Mouse (Mus musculus) forebrain, embryonic 15.5 days (tissue): ENCODE results near the gene Bud13. TPM values are rescaled to one million over a fixed set of nuclear protein-coding genes. Genes with fewer than 3 reads are reported as not detected.
"Not testable (repeated sequence)": the region's sequence is repeated elsewhere in the genome, so short reads cannot be mapped to it uniquely, and the experiment has no call there.

ENCODE experiments used
- ATAC-seq: fragments of 200-750 bp; cut with Nextera tagmentation; replicated peaks from 2 replicates; pipeline ENCODE4 v1.8.0; 2017; ENCODE audit warnings: mild to moderate bottlenecking, moderate TSS enrichment, moderate library complexity
- H3K27ac ChIP-seq: fragments of 300-500 bp; sonication (generic); replicated peaks from 2 replicates; pipeline ENCODE4 v1.5.1; 2015; ENCODE audit warnings: mild to moderate bottlenecking, inconsistent platforms
- H3K27me3 ChIP-seq: fragments of 300-500 bp; sonication (generic); 2 replicates; pipeline ENCODE4 v1.6.1; 2015; ENCODE audit warnings: inconsistent platforms
- H3K36me3 ChIP-seq: fragments of 300-500 bp; sonication (generic); 2 replicates; pipeline ENCODE4 v1.6.1; 2015; ENCODE audit warnings: mild to moderate bottlenecking, inconsistent platforms
- H3K4me1 ChIP-seq: fragments of 300-500 bp; sonication (generic); 2 replicates; pipeline ENCODE4 v1.6.1; 2015; ENCODE audit warnings: inconsistent platforms
- H3K4me2 ChIP-seq: fragments of 300-500 bp; sonication (generic); replicated peaks from 2 replicates; pipeline ENCODE4 v1.6.1; 2015; ENCODE audit warnings: mild to moderate bottlenecking, inconsistent platforms
- H3K4me3 ChIP-seq: fragments of 300-500 bp; sonication (generic); 2 replicates; pipeline ENCODE4 v1.5.1; 2015; ENCODE audit warnings: mild to moderate bottlenecking, inconsistent platforms
- H3K9ac ChIP-seq: fragments of 300-500 bp; sonication (generic); replicated peaks from 2 replicates; pipeline ENCODE4 v1.6.1; 2015; ENCODE audit warnings: mild to moderate bottlenecking, inconsistent platforms
- H3K9me3 ChIP-seq: fragments of 300-500 bp; sonication (generic); 2 replicates; pipeline ENCODE4 v1.6.1; 2016; ENCODE audit warnings: inconsistent platforms
- WGBS: fragments of 180-500 bp; shearing (Covaris S2); methylation state at CpG from one replicate; pipeline ENCODE4 v1.1.7; 2015; ENCODE audit warnings: mixed read lengths; 5-methylcytosine and 5-hydroxymethylcytosine counted together
- polyA plus RNA-seq: library from polyadenylated mRNA; unstranded; fragments of >200 nt; fragmentation: Nextera tagmentation; extraction: Ambion mirVana; gene quantifications from 2 replicates; pipeline ENCODE4 v1.2.1, GENCODE M21; 2015

The Bud13 gene
- polyA plus RNA-seq, 1 experiment from 2014 or later = 18.5 TPM

- Histone ChIP-seq H3K9ac (peak overlapping the region; percentile 40), H3K4me2 (peak overlapping the region; percentile 45), H3K9me3 (no peaks in the 10 kb centered on the region), H3K4me1 (peaks cover 18% of the 10 kb centered on the region), H3K4me3 (peak overlapping the region; percentile 15), H3K27ac (peak overlapping the region; percentile 79), H3K36me3 (no peaks in the 10 kb centered on the region), H3K27me3 (no peaks in the 10 kb centered on the region)
- 5% methylated on average over 19 of the region's 19 CpGs for WGBS
- ATAC-seq = peak; percentile 42
Observed at GRCm38 (mm10) chr9:46329250-46329648, 46.4 kb downstream of the Bud13 start.

- no peaks in the 10 kb centered on the region for H3K9me3 ChIP-seq
- H3K36me3 ChIP-seq = no peaks in the 10 kb centered on the region
- H3K4me2 ChIP-seq = no peak overlapping the region
- H3K27me3 ChIP-seq = peaks cover 5% of the 10 kb centered on the region; the same call in 1 of the 2 replicates
- ATAC-seq = no peak
- WGBS = 20% methylated on average over 24 of the region's 24 CpGs
- H3K9ac ChIP-seq = no peak overlapping the region
- peaks cover 18% of the 10 kb centered on the region for H3K4me1 ChIP-seq
- H3K27ac ChIP-seq = peak overlapping the region; percentile 79; the same call in 1 of the 2 replicates
- no peak overlapping the region for H3K4me3 ChIP-seq
Observed at GRCm38 (mm10) chr9:46329801-46330585, 47.2 kb downstream of the Bud13 start.

GRCm38 (mm10) chr9:46330586-46330895 lies 47.7 kb downstream of the Bud13 start:
- Histone ChIP-seq H3K4me2 (no peak overlapping the region), H3K27me3 (peaks cover 8% of the 10 kb centered on the region; the same call in 1 of the 2 replicates), H3K27ac (no peak overlapping the region), H3K9ac (no peak overlapping the region), H3K4me1 (peaks cover 18% of the 10 kb centered on the region), H3K36me3 (no peaks in the 10 kb centered on the region), H3K4me3 (no peak overlapping the region), H3K9me3 (no peaks in the 10 kb centered on the region)
- ATAC-seq = no peak
- WGBS = 60% methylated on average over 6 of the region's 6 CpGs

GRCm38 (mm10) chr9:46331301-46331700 lies 48.5 kb downstream of the Bud13 start:
- no peaks in the 10 kb centered on the region for H3K9me3 ChIP-seq
- no peaks in the 10 kb centered on the region for H3K36me3 ChIP-seq
- no peak overlapping the region for H3K4me3 ChIP-seq
- ATAC-seq = no peak
- H3K27me3 ChIP-seq = peaks cover 8% of the 10 kb centered on the region; the same call in 1 of the 2 replicates
- H3K4me2 ChIP-seq = no peak overlapping the region
- no peak overlapping the region for H3K9ac ChIP-seq
- H3K4me1 ChIP-seq = peaks cover 18% of the 10 kb centered on the region
- no peak overlapping the region for H3K27ac ChIP-seq
- WGBS = 70% methylated on average over 1 of the region's 1 CpGs

GRCm38 (mm10) chr9:46334471-46335025 lies 51.7 kb downstream of the Bud13 start:
- Histone ChIP-seq H3K9ac (no peak overlapping the region), H3K9me3 (no peaks in the 10 kb centered on the region), H3K4me2 (no peak overlapping the region), H3K27ac (no peak overlapping the region), H3K4me1 (peaks cover 23% of the 10 kb centered on the region), H3K27me3 (peaks cover 8% of the 10 kb centered on the region; the same call in 1 of the 2 replicates), H3K4me3 (no peak overlapping the region), H3K36me3 (no peaks in the 10 kb centered on the region)
- no peak for ATAC-seq
- WGBS = 39% methylated on average over 26 of the region's 26 CpGs

GRCm38 (mm10) chr9:46335461-46335995 lies 52.7 kb downstream of the Bud13 start:
- Histone ChIP-seq H3K9ac (no peak overlapping the region), H3K4me2 (no peak overlapping the region), H3K27me3 (peaks cover 8% of the 10 kb centered on the region; the same call in 1 of the 2 replicates), H3K36me3 (no peaks in the 10 kb centered on the region), H3K4me1 (peaks cover 23% of the 10 kb centered on the region), H3K27ac (no peak overlapping the region), H3K4me3 (no peak overlapping the region), H3K9me3 (no peaks in the 10 kb centered on the region)
- 73% methylated on average over 10 of the region's 10 CpGs for WGBS
- ATAC-seq = no peak

- H3K27me3 ChIP-seq, H3K4me2 ChIP-seq, H3K4me3 ChIP-seq, H3K9ac ChIP-seq, H3K9me3 ChIP-seq, ATAC-seq, H3K36me3 ChIP-seq, H3K27ac ChIP-seq: not testable (repeated sequence)
- 69% methylated on average over 13 of the region's 14 CpGs for WGBS
- peaks cover 23% of the 10 kb centered on the region for H3K4me1 ChIP-seq
Observed at GRCm38 (mm10) chr9:46336294-46336693, 53.5 kb downstream of the Bud13 start.

- peaks cover 8% of the 10 kb centered on the region; the same call in 1 of the 2 replicates for H3K27me3 ChIP-seq
- no peaks in the 10 kb centered on the region for H3K36me3 ChIP-seq
- H3K4me2 ChIP-seq = no peak overlapping the region
- no peaks in the 10 kb centered on the region for H3K9me3 ChIP-seq
- ATAC-seq = peak; percentile 41; the same call in 1 of the 2 replicates
- H3K4me1 ChIP-seq = peaks cover 23% of the 10 kb centered on the region
- no peak overlapping the region for H3K9ac ChIP-seq
- peak overlapping the region; percentile 46 for H3K27ac ChIP-seq
- no peak overlapping the region for H3K4me3 ChIP-seq
- whole genome bisulfite sequencing = 31% methylated on average over 7 of the region's 7 CpGs
Observed at GRCm38 (mm10) chr9:46337331-46337730, 54.5 kb downstream of the Bud13 start.

- peaks cover 8% of the 10 kb centered on the region; the same call in 1 of the 2 replicates for H3K27me3 ChIP-seq
- 2% methylated on average over 3 of the region's 3 CpGs for WGBS
- no peaks in the 10 kb centered on the region for H3K9me3 ChIP-seq
- H3K4me1 ChIP-seq = peaks cover 23% of the 10 kb centered on the region
- H3K9ac ChIP-seq = no peak overlapping the region
- H3K36me3 ChIP-seq = no peaks in the 10 kb centered on the region
- peak overlapping the region; percentile 46 for H3K27ac ChIP-seq
- no peak overlapping the region for H3K4me3 ChIP-seq
- ATAC-seq = peak; percentile 83
- H3K4me2 ChIP-seq = no peak overlapping the region
Observed at GRCm38 (mm10) chr9:46337852-46338291, 55.1 kb downstream of the Bud13 start.

GRCm38 (mm10) chr9:46338384-46338783 lies 55.6 kb downstream of the Bud13 start:
- Histone ChIP-seq H3K4me2 (no peak overlapping the region), H3K9me3 (no peaks in the 10 kb centered on the region), H3K27ac (peak overlapping the region; percentile 51), H3K36me3 (no peaks in the 10 kb centered on the region), H3K9ac (no peak overlapping the region), H3K27me3 (peaks cover 8% of the 10 kb centered on the region; the same call in 1 of the 2 replicates), H3K4me1 (peaks cover 23% of the 10 kb centered on the region), H3K4me3 (no peak overlapping the region)
- ATAC-seq = peak; percentile 76
- 20% methylated on average over 4 of the region's 4 CpGs for WGBS

- 76% methylated on average over 4 of the region's 4 CpGs for WGBS
- H3K27me3 ChIP-seq = peaks cover 8% of the 10 kb centered on the region; the same call in 1 of the 2 replicates
- H3K9me3 ChIP-seq = no peaks in the 10 kb centered on the region
- H3K27ac ChIP-seq = no peak overlapping the region
- peaks cover 23% of the 10 kb centered on the region for H3K4me1 ChIP-seq
- H3K36me3 ChIP-seq = no peaks in the 10 kb centered on the region
- no peak overlapping the region for H3K4me2 ChIP-seq
- no peak overlapping the region for H3K9ac ChIP-seq
- no peak overlapping the region for H3K4me3 ChIP-seq
- no peak for ATAC-seq
Observed at GRCm38 (mm10) chr9:46339051-46339652, 56.3 kb downstream of the Bud13 start.
